Mouse (Mus musculus) intestine, postnatal 0 days (tissue): ENCODE results near the gene Gm960. TPM values are rescaled to one million over a fixed set of nuclear protein-coding genes. Genes with fewer than 3 reads are reported as not detected.

ENCODE experiments used
- ATAC-seq: fragments of 200-750 bp; cut with Nextera tagmentation; 2 replicates; pipeline ENCODE4 v1.8.0; 2017; ENCODE audit warnings: mild to moderate bottlenecking, moderate TSS enrichment, moderate library complexity
- H3K27ac ChIP-seq: fragments of 300-500 bp; sonication (generic); 2 replicates; pipeline ENCODE4 v1.5.1; 2014; ENCODE audit warnings: mild to moderate bottlenecking, low read depth, low read length, moderate library complexity
- H3K27me3 ChIP-seq: fragments of 300-500 bp; sonication (generic); replicated peaks from 2 replicates; pipeline ENCODE4 v1.6.1; 2014; ENCODE audit warnings: low read length, mixed read lengths; ENCODE audit not compliant: control insufficient read depth, insufficient read depth
- H3K36me3 ChIP-seq: fragments of 300-500 bp; sonication (generic); 2 replicates; pipeline ENCODE4 v1.6.1; 2014; ENCODE audit warnings: mild to moderate bottlenecking, moderate library complexity; ENCODE audit not compliant: control insufficient read depth, insufficient read depth
- H3K4me1 ChIP-seq: fragments of 300-500 bp; sonication (generic); replicated peaks from 2 replicates; pipeline ENCODE4 v1.6.1; 2014; ENCODE audit warnings: antibody characterized with exemption, low read length, mixed read lengths; ENCODE audit not compliant: control insufficient read depth, insufficient read depth
- H3K4me2 ChIP-seq: fragments of 300-500 bp; sonication (generic); replicated peaks from 2 replicates; pipeline ENCODE4 v1.6.1; 2014; ENCODE audit warnings: low read depth, mild to moderate bottlenecking, moderate library complexity
- H3K4me3 ChIP-seq: fragments of 300-500 bp; sonication (generic); 2 replicates; pipeline ENCODE4 v1.5.1; 2014; ENCODE audit warnings: low read depth, low read length
- H3K9ac ChIP-seq: fragments of 300-500 bp; sonication (generic); 2 replicates; pipeline ENCODE4 v1.6.1; 2014; ENCODE audit warnings: mild to moderate bottlenecking, low read depth, low read length
- H3K9me3 ChIP-seq: fragments of 300-500 bp; sonication (generic); 2 replicates; pipeline ENCODE4 v1.6.1; 2016; ENCODE audit warnings: mixed run types; ENCODE audit not compliant: control insufficient read depth
- CTCF ChIP-seq: sonication (generic); IDR thresholded peaks from 2 replicates; pipeline ENCODE4 v1.5.1; 2016; ENCODE audit warnings: low read depth, mild to moderate bottlenecking, control low read depth, antibody characterized with exemption, moderate library complexity
- WGBS: fragments of 180-500 bp; shearing (Covaris S2); extraction: QIAGEN DNeasy Blood & Tissue Kit; methylation state at CpG from one replicate; pipeline ENCODE4 v1.1.7; 2014; 5-methylcytosine and 5-hydroxymethylcytosine counted together
- polyA plus RNA-seq: library from polyadenylated mRNA; unstranded; fragments of >200 nt; fragmentation: Nextera tagmentation; extraction: Ambion mirVana; gene quantifications from 2 replicates; pipeline ENCODE4 v1.2.1, GENCODE M21; 2015

Gene Gm960
- polyA plus RNA-seq, 1 experiment from 2014 or later, result 1.1 TPM

GRCm38 (mm10) chr19:4716756-4717155 lies 18.3 kb upstream of the Gm960 start:
- ATAC-seq, result no peak
- TF ChIP-seq CTCF, result no peak
- no peak overlapping the region for H3K27ac ChIP-seq
- H3K4me2 ChIP-seq, result no peak overlapping the region
- peaks cover 28% of the 10 kb centered on the region for H3K27me3 ChIP-seq
- no peaks in the 10 kb centered on the region for H3K36me3 ChIP-seq
- no peaks in the 10 kb centered on the region for H3K4me1 ChIP-seq
- no peaks in the 10 kb centered on the region for H3K9me3 ChIP-seq
- WGBS, result 95% methylated on average over 14 of the region's 14 CpGs
- no peak overlapping the region for H3K4me3 ChIP-seq
- H3K9ac ChIP-seq, result no peak overlapping the region

- Histone ChIP-seq H3K27me3 (peaks cover 46% of the 10 kb centered on the region), H3K27ac (no peak overlapping the region), H3K4me1 (no peaks in the 10 kb centered on the region), H3K9me3 (no peaks in the 10 kb centered on the region), H3K36me3 (no peaks in the 10 kb centered on the region), H3K4me2 (no peak overlapping the region), H3K9ac (no peak overlapping the region), H3K4me3 (no peak overlapping the region)
- WGBS, result 79% methylated on average over 3 of the region's 3 CpGs
- ATAC-seq, result no peak
- TF ChIP-seq CTCF, result no peak
Measured at GRCm38 (mm10) chr19:4713886-4714285, 15.4 kb upstream of the Gm960 start.

GRCm38 (mm10) chr19:4712781-4713526 lies 14.5 kb upstream of the Gm960 start:
- H3K9me3 ChIP-seq, result no peaks in the 10 kb centered on the region
- TF ChIP-seq CTCF, result no peak
- H3K27me3 ChIP-seq, result peaks cover 46% of the 10 kb centered on the region
- peak overlapping the region; percentile 46; the same call in 1 of the 2 replicates for H3K4me3 ChIP-seq
- H3K36me3 ChIP-seq, result no peaks in the 10 kb centered on the region
- no peak for ATAC-seq
- H3K9ac ChIP-seq, result no peak overlapping the region
- no peak overlapping the region for H3K27ac ChIP-seq
- 55% methylated on average over 13 of the region's 13 CpGs for WGBS
- H3K4me1 ChIP-seq, result no peaks in the 10 kb centered on the region
- peak overlapping the region; percentile 81 for H3K4me2 ChIP-seq

GRCm38 (mm10) chr19:4712156-4712780 lies 13.8 kb upstream of the Gm960 start:
- peak overlapping the region; percentile 81 for H3K4me2 ChIP-seq
- WGBS, result 1% methylated on average over 54 of the region's 60 CpGs
- H3K9ac ChIP-seq, result peak overlapping the region; percentile 26
- no peak overlapping the region for H3K27ac ChIP-seq
- H3K36me3 ChIP-seq, result no peaks in the 10 kb centered on the region
- H3K27me3 ChIP-seq, result peaks cover 46% of the 10 kb centered on the region
- no peaks in the 10 kb centered on the region for H3K9me3 ChIP-seq
- no peak for TF ChIP-seq CTCF
- H3K4me3 ChIP-seq, result peak overlapping the region; percentile 46
- ATAC-seq, result no peak; the same call in 1 of the 2 replicates
- no peaks in the 10 kb centered on the region for H3K4me1 ChIP-seq

GRCm38 (mm10) chr19:4711601-4712155 lies 13.2 kb upstream of the Gm960 start:
- 2% methylated on average over 34 of the region's 65 CpGs for WGBS
- Histone ChIP-seq H3K27me3 (peaks cover 46% of the 10 kb centered on the region), H3K4me3 (peak overlapping the region; percentile 46), H3K9ac (peak overlapping the region; percentile 26), H3K36me3 (no peaks in the 10 kb centered on the region), H3K9me3 (no peaks in the 10 kb centered on the region), H3K4me1 (no peaks in the 10 kb centered on the region), H3K27ac (no peak overlapping the region), H3K4me2 (peak overlapping the region; percentile 81)
- no peak for TF ChIP-seq CTCF
- no peak for ATAC-seq

GRCm38 (mm10) chr19:4711098-4711600 lies 12.7 kb upstream of the Gm960 start, which contains the start of gene Sptbn2:
Gene Sptbn2, plus strand, starts transcription at chr19:4711167.
- 26% methylated on average over 13 of the region's 13 CpGs for WGBS
- no peak for ATAC-seq
- H3K4me3 ChIP-seq, result peak within 1 kb of the TSS; percentile 46
- TF ChIP-seq CTCF, result no peak
- no peak within 1 kb of the TSS for H3K27ac ChIP-seq
- peak within 1 kb of the TSS; percentile 81 for H3K4me2 ChIP-seq
- no peaks in the 10 kb centered on the region for H3K4me1 ChIP-seq
- no peaks in the 10 kb centered on the region for H3K9me3 ChIP-seq
- peaks cover 46% of the 10 kb centered on the region for H3K27me3 ChIP-seq
- H3K9ac ChIP-seq, result peak within 1 kb of the TSS; percentile 26
- no peaks in the 10 kb centered on the region for H3K36me3 ChIP-seq
